Mouse (Mus musculus) lung, adult 2 months (tissue): ENCODE data around the gene Tmem170. TPM values are rescaled to one million over a fixed set of nuclear protein-coding genes. Genes with fewer than 3 reads are reported as not detected.

Source experiments
- DNase-seq: peaks from one replicate; pipeline ENCODE4 v3.0.0; 2022
- H3K4me1 ChIP-seq: fragments of 200-500 bp; 2 replicates; pipeline ENCODE4 v1.6.1; 2011; ENCODE audit warnings: low read length; ENCODE audit not compliant: control insufficient read depth, insufficient read depth
- H3K4me3 ChIP-seq: fragments of 200-500 bp; replicated peaks from 2 replicates; pipeline ENCODE3; 2011; ENCODE audit warnings: low read depth, mild to moderate bottlenecking, control low read depth, low read length; ENCODE audit errors: extremely low read depth
- CTCF ChIP-seq: fragments of 200-500 bp; IDR thresholded peaks from 2 replicates; pipeline ENCODE4 v1.5.1; 2011; ENCODE audit warnings: mild to moderate bottlenecking, low read length, control low read depth; ENCODE audit not compliant: insufficient read depth
- POLR2A ChIP-seq: fragments of 200-500 bp; IDR thresholded peaks from 2 replicates; pipeline ENCODE4 v1.6.1; 2011; ENCODE audit warnings: low read depth, mild to moderate bottlenecking, control low read depth, low read length, borderline replicate concordance; ENCODE audit errors: extremely low read depth
- WGBS: fragments of 180-500 bp; shearing (Covaris S2); methylation state at CpG from one replicate; pipeline ENCODE4 v1.1.7; 2018; 5-methylcytosine and 5-hydroxymethylcytosine counted together
- polyA plus RNA-seq: library from polyadenylated mRNA; depleted of rRNA; stranded (reverse); fragments of >200 nt; gene quantifications from 2 replicates; pipeline ENCODE4 v1.2.3, GENCODE M21; 2012; rRNA removed

The Tmem170 gene
- polyA plus RNA-seq, 1 experiment = 5.0 TPM

DNA sequence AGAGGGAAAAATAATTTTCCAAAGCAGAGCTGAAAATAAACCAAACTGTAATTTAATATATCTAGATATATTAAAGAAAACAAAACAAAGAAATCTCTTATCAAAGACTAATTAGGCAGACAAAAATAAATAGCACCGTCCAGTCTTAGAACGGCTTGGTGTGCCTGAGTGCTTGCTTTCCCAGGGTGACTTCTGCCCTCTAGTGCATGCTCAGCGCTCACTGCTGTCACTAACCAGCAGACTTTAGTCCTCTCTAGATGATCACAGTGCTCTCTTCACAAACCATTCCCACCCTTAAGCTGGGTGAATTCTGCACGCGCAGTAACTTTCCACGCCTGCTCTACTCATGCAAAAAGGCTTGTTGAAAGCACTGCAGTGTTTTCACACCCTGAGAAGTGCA lies 51.3 kb downstream of the Tmem170 start:
- no peak for DNase-seq
- 47% methylated on average over 6 of the region's 6 CpGs for WGBS
- no peak overlapping the region for H3K4me3 ChIP-seq
- H3K4me1 ChIP-seq = peaks cover 6% of the 10 kb centered on the region
- TF ChIP-seq POLR2A (no peak), CTCF (peak; percentile 88)

DNA sequence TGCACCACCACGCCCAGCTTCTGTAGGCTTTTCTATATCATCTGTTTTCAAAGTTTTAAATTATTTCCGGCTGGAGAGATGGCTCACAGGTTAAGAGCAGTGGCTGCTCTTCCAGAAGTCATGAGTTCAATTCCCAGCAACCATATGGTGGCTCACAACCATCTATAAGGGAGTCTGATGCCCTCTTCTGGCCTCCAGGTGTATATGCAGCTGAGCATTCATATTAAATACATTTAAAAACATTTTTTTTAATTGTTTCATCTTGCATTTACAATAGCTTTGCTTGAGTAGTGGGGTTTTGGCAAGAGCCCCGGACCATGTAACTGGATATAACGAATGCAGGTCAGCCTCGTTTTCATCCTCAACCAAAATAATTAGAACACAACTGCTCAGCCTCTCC lies 52.2 kb downstream of the Tmem170 start:
- DNase-seq = no peak
- no peak overlapping the region for H3K4me3 ChIP-seq
- TF ChIP-seq POLR2A (no peak), CTCF (no peak)
- H3K4me1 ChIP-seq = peaks cover 10% of the 10 kb centered on the region
- 95% methylated on average over 5 of the region's 5 CpGs for WGBS

DNA sequence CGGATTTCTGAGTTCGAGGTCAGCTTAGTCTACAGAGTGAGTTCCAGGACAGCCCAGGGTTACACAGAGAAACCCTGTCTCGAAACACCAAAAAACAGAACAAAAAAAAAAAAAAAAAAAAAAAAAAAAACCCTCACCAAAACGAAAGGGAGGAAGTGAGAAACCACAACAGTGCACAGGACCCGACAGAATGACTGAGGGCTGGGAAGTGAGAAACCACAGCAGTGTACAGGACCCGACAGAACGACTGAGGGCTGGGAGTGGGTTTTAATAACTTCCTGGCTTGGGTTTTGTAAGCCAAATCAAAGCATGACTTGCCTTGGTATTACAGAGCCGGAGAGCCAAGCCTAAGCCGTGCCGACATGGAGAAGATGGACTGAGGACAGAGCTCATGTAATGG lies 55.4 kb downstream of the Tmem170 start:
- H3K4me3 ChIP-seq = no peak overlapping the region
- peaks cover 12% of the 10 kb centered on the region for H3K4me1 ChIP-seq
- DNase-seq = no peak
- TF ChIP-seq POLR2A (no peak), CTCF (no peak)
- 48% methylated on average over 10 of the region's 10 CpGs for whole genome bisulfite sequencing

- H3K4me1 ChIP-seq = peaks cover 12% of the 10 kb centered on the region
- DNase-seq = no peak
- TF ChIP-seq POLR2A (no peak), CTCF (no peak)
- H3K4me3 ChIP-seq = no peak overlapping the region
- WGBS = 54% methylated on average over 4 of the region's 4 CpGs
Observed at GRCm38 (mm10) chr8:111820691-111821090, 55.9 kb downstream of the Tmem170 start.

GRCm38 (mm10) chr8:111820018-111820417 lies 56.5 kb downstream of the Tmem170 start:
- no peak for TF ChIP-seq POLR2A
- TF ChIP-seq CTCF = no peak
- 66% methylated on average over 12 of the region's 12 CpGs for WGBS
- Histone ChIP-seq H3K4me1 (peaks cover 12% of the 10 kb centered on the region), H3K4me3 (no peak overlapping the region)
- DNase-seq = no peak

DNA sequence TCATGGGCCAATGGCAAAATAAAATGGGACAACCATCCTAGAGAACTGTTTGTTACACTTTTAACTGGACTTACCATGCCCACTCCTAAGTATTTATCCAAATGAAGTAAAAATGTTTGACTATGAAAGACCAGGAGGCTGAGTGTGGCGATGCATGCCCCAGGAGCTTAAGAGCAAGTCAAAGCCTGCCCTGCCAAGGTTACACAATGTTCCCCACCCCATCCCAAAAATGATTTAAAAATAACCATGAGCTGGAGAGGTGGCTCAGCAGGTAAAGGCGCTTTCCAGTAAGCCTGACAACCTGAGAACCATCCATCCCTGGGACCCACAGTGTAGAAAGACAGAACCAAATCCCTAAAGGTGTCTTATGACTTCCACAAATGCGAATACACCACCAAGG lies 58.0 kb downstream of the Tmem170 start:
- H3K4me3 ChIP-seq = no peak overlapping the region
- peaks cover 12% of the 10 kb centered on the region for H3K4me1 ChIP-seq
- TF ChIP-seq POLR2A (no peak), CTCF (no peak)
- DNase-seq = no peak
- WGBS = 83% methylated on average over 3 of the region's 3 CpGs

GRCm38 (mm10) chr8:111815078-111815477 lies 61.5 kb downstream of the Tmem170 start:
- no peak for TF ChIP-seq POLR2A
- no peak for TF ChIP-seq CTCF
- DNase-seq = no peak
- WGBS = 90% methylated on average over 4 of the region's 4 CpGs

DNA sequence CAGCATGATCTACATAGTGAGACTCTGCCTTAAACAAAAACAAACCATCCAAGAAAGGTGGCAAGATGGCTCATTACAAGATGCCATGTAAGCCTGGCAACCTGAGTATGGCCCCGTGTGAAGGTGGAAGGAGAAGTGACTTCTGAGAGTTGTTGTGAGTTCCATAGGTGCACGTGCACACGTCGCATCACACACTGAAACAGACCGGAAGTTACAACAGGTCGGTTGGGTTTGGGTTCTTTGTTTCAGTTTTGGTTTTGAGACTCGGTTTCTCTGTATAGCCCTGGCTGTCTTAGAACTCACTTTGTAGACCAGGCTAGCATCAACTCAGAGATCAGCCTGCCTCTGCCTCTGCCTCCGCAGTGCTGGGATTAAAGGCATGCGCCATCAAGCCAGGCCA lies 62.7 kb downstream of the Tmem170 start:
- TF ChIP-seq CTCF = no peak
- TF ChIP-seq POLR2A = no peak
- Histone ChIP-seq H3K4me1 (peaks cover 2% of the 10 kb centered on the region; the same call in 1 of the 2 replicates), H3K4me3 (no peak overlapping the region)
- DNase-seq = no peak
- 97% methylated on average over 9 of the region's 9 CpGs for WGBS

More at GRCm38 (mm10) chr8:111815078-111815477, 61.5 kb downstream of the Tmem170 start:
- Histone ChIP-seq H3K4me3 (no peak overlapping the region), H3K4me1 (peaks cover 5% of the 10 kb centered on the region; the same call in 1 of the 2 replicates)

Other genes with a start within 250 kb of the Tmem170 start
- 8.8 and 9.4 TPM in 2 replicates for gene Ldhd, start 246.4 kb downstream of the Tmem170 start, polyA plus RNA-seq
- gene Zfp1, start 233.3 kb downstream of the Tmem170 start, polyA plus RNA-seq = 3.6 and 4.8 TPM in 2 replicates
- gene Ctrb1, start 185.7 kb downstream of the Tmem170 start, polyA plus RNA-seq = 1.5 and 59.1 TPM in 2 replicates
- 81.4 and 87.7 TPM in 2 replicates for gene Bcar1, start 132.9 kb downstream of the Tmem170 start, polyA plus RNA-seq
- 3.6 and 7.9 TPM in 2 replicates for gene Cfdp1, start 22.5 kb downstream of the Tmem170 start, polyA plus RNA-seq
- 7.1 and 7.6 TPM in 2 replicates for gene Chst5, start 33.7 kb upstream of the Tmem170 start, polyA plus RNA-seq
- gene Tmem231, start 57.1 kb upstream of the Tmem170 start, polyA plus RNA-seq = 8.0 and 8.2 TPM in 2 replicates
- gene Gabarapl2, start 64.0 kb upstream of the Tmem170 start, polyA plus RNA-seq = 26.2 and 58.2 TPM in 2 replicates
- gene Adat1, start 115.6 kb upstream of the Tmem170 start, polyA plus RNA-seq = 2.5 and 2.7 TPM in 2 replicates
- 28.0 and 42.2 TPM in 2 replicates for gene Kars, start 134.6 kb upstream of the Tmem170 start, polyA plus RNA-seq
- 10.4 TPM in 2 replicates for gene Terf2ip, start 134.6 kb upstream of the Tmem170 start, polyA plus RNA-seq
- gene Gm6793, start 138.3 kb upstream of the Tmem170 start, polyA plus RNA-seq = 0.21 TPM in 1 of 2 replicates, not detected in the other